Mouse (Mus musculus): ENCODE measurements around the gene Rasgef1b. TPM values are rescaled to one million over a fixed set of nuclear protein-coding genes. Genes with fewer than 3 reads are reported as not detected.

Rasgef1b gene
- polyA plus RNA-seq, 1 experiment, result 8.6 TPM

DNA sequence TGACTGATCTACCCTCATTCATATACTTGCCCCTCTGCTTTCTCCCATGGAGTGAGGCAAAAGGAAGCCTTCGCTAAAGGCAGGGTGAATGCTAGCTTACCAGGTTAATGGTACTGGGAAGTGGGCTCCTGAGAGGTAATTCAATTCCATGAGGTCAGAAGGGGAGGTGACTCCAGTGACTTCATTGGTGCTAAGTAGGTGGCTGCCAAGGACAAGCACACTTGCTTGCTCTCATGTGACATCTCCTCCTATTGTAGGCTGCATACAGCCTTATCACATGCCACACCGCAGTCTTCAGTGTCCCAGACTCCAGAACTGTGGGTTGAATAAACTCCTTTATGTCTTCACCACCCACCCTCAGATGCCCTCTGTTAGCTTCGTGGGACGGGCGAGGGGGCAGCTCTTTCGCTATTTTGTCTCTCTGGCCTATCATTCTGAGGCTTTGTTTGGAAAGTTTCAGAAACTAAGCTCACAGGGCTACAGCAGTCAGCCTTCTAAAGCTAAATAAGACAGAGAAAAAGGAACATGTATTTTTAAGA lies 441.1 kb downstream of the Rasgef1b start:
- 91% methylated on average over 6 of the region's 6 CpGs for WGBS
- Histone ChIP-seq H3K4me1 (ENCODE audit: control insufficient read depth, insufficient read depth, low read length) (no peaks in the 10 kb centered on the region), H3K27me3 (replicated peaks; ENCODE audit: control insufficient read depth, insufficient read depth, low read length) (no peaks in the 10 kb centered on the region), H3K4me3 (ENCODE audit: insufficient read depth, low read depth, low read length) (no peak overlapping the region), H3K36me3 (ENCODE audit: control insufficient read depth, insufficient read depth, low read length) (no peaks in the 10 kb centered on the region), H3K27ac (ENCODE audit: insufficient read depth, low read depth, low read length) (no peak overlapping the region)
- no peak for DNase-seq
- no peak for TF ChIP-seq POLR2A (IDR thresholded peaks at IDR 0.05; ENCODE audit: low read depth, low read length)
- TF ChIP-seq CTCF (conservative IDR thresholded peaks at IDR 0.05; ENCODE audit: insufficient read depth, insufficient read length, low read depth, low read length), result no peak

DNA sequence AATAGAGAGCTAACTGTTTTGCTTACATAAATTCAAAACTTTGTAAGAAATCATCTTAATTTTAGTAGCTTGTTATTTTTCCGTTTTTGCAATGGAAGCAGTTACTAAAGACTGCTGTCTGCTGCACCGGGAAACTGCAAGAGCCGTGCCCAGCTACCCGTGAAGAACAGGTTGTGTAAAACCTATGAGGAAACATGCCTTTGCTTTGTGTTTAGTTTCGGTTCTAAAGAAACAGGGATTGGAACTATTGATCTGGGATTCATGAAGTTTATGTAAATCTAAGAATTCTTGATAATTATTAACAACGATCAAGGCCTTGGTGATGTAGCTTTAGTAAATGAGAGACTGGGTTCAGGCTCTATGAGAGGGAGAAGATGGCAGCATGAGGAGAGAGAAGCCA lies 442.3 kb downstream of the Rasgef1b start:
- no peak for TF ChIP-seq POLR2A (IDR thresholded peaks at IDR 0.05; ENCODE audit: low read depth, low read length)
- no peaks in the 10 kb centered on the region for H3K27me3 ChIP-seq (replicated peaks; ENCODE audit: control insufficient read depth, insufficient read depth, low read length)
- 50% methylated on average over 6 of the region's 6 CpGs for WGBS
- H3K4me3 ChIP-seq (ENCODE audit: insufficient read depth, low read depth, low read length), result no peak overlapping the region
- no peaks in the 10 kb centered on the region for H3K4me1 ChIP-seq (ENCODE audit: control insufficient read depth, insufficient read depth, low read length)
- H3K27ac ChIP-seq (ENCODE audit: insufficient read depth, low read depth, low read length), result no peak overlapping the region
- no peaks in the 10 kb centered on the region for H3K36me3 ChIP-seq (ENCODE audit: control insufficient read depth, insufficient read depth, low read length)
- no peak for DNase-seq

DNA sequence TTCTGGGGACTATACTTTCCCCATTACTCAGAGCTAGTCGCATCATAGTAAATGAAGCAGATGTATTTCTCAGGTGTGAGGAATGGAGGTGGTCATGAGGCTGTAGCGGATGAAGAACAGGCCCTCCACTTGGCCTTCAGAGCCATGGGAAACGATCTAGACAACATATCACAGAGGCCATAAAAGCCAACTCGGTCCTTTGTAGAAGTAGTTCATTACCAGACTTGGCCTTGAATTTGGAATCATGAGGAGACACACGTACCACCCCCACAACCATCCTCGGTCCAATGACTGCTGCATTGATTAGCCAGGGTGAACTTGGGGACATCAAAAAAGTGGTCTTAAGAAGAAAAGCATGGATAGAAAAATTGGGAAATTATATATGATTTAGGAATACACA lies 442.8 kb downstream of the Rasgef1b start:
- TF ChIP-seq CTCF (conservative IDR thresholded peaks at IDR 0.05; ENCODE audit: insufficient read depth, insufficient read length, low read depth, low read length) (no peak), POLR2A (IDR thresholded peaks at IDR 0.05; ENCODE audit: low read depth, low read length) (no peak)
- DNase-seq, result no peak
- H3K27me3 ChIP-seq (replicated peaks; ENCODE audit: control insufficient read depth, insufficient read depth, low read length), result no peaks in the 10 kb centered on the region
- H3K27ac ChIP-seq (ENCODE audit: insufficient read depth, low read depth, low read length), result no peak overlapping the region
- no peaks in the 10 kb centered on the region for H3K4me1 ChIP-seq (ENCODE audit: control insufficient read depth, insufficient read depth, low read length)
- 71% methylated on average over 6 of the region's 6 CpGs for WGBS
- H3K36me3 ChIP-seq (ENCODE audit: control insufficient read depth, insufficient read depth, low read length), result no peaks in the 10 kb centered on the region
- no peak overlapping the region for H3K4me3 ChIP-seq (ENCODE audit: insufficient read depth, low read depth, low read length)

DNA sequence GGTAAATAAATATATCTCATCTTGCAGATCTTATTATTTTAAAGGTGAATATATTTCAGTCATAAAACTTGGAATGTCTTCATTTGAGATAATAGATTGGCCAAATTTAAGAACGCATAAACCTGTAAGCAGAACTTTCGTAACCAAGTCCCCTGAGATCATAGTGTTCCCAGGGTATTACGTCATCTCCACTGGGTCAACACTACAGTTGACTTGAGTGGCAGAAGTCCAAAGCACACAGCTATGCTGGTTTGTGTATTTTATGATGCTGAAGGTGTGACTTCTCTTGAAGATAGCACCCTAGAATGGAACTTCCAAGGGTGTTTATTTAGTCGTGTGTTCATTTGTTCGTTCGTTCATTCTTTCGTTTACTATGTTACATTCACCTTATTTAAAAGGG lies 444.5 kb downstream of the Rasgef1b start:
- Histone ChIP-seq H3K27ac (ENCODE audit: insufficient read depth, low read depth, low read length) (no peak overlapping the region), H3K4me3 (ENCODE audit: insufficient read depth, low read depth, low read length) (no peak overlapping the region), H3K4me1 (ENCODE audit: control insufficient read depth, insufficient read depth, low read length) (no peaks in the 10 kb centered on the region), H3K27me3 (replicated peaks; ENCODE audit: control insufficient read depth, insufficient read depth, low read length) (no peaks in the 10 kb centered on the region), H3K36me3 (ENCODE audit: control insufficient read depth, insufficient read depth, low read length) (no peaks in the 10 kb centered on the region)
- WGBS, result 82% methylated on average over 7 of the region's 7 CpGs
- TF ChIP-seq POLR2A (IDR thresholded peaks at IDR 0.05; ENCODE audit: low read depth, low read length) (no peak), CTCF (conservative IDR thresholded peaks at IDR 0.05; ENCODE audit: insufficient read depth, insufficient read length, low read depth, low read length) (no peak)
- peak; percentile 17 for DNase-seq

DNA sequence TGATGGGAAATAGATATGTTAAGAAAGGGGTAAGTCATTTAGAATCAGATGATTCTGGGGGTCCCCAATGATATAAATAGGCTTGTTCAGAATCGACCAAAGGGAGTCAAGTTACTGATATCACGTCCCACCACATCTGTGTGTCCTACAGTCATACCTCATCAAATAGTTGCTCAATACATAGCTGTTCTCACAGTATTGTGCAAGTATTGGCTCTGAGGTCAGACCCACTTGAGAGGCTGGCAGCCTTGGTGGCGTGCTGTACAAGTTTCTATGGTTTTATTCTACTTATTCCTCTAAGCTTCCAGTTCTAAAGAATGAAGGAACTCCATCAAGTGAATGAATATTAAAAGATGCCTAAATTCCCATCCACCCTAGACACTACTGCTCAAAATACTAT lies 445.2 kb downstream of the Rasgef1b start:
- no peak for TF ChIP-seq CTCF (conservative IDR thresholded peaks at IDR 0.05; ENCODE audit: insufficient read depth, insufficient read length, low read depth, low read length)
- no peak for TF ChIP-seq POLR2A (IDR thresholded peaks at IDR 0.05; ENCODE audit: low read depth, low read length)
- Histone ChIP-seq H3K27me3 (replicated peaks; ENCODE audit: control insufficient read depth, insufficient read depth, low read length) (no peaks in the 10 kb centered on the region), H3K27ac (ENCODE audit: insufficient read depth, low read depth, low read length) (no peak overlapping the region), H3K4me3 (ENCODE audit: insufficient read depth, low read depth, low read length) (no peak overlapping the region), H3K4me1 (ENCODE audit: control insufficient read depth, insufficient read depth, low read length) (no peaks in the 10 kb centered on the region), H3K36me3 (ENCODE audit: control insufficient read depth, insufficient read depth, low read length) (no peaks in the 10 kb centered on the region)
- WGBS, result 88% methylated on average over 3 of the region's 3 CpGs
- DNase-seq, result no peak

DNA sequence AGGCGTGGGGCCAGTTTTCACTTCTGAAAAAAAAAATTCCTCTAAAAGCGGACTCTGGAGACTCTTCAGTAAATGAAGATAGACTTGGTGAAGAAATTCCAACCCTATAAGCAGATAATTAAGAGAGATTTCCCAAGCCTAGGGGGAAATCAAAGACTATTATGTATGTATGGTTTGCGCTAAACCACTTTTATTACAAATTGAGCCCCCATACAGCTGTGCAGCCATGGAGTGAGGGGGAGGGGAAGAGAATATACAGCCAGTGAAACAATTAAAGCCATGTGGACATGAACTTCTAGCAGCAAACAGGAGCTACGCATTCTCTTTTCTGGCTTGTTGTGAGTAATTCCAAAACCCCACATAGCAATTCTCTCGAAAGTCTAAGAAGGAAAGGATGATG lies 448.3 kb downstream of the Rasgef1b start:
- no peak overlapping the region for H3K27ac ChIP-seq (ENCODE audit: insufficient read depth, low read depth, low read length)
- no peak for TF ChIP-seq POLR2A (IDR thresholded peaks at IDR 0.05; ENCODE audit: low read depth, low read length)
- no peak for TF ChIP-seq CTCF (conservative IDR thresholded peaks at IDR 0.05; ENCODE audit: insufficient read depth, insufficient read length, low read depth, low read length)
- H3K4me1 ChIP-seq (ENCODE audit: control insufficient read depth, insufficient read depth, low read length), result no peaks in the 10 kb centered on the region
- WGBS, result 90% methylated on average over 5 of the region's 5 CpGs
- H3K4me3 ChIP-seq (ENCODE audit: insufficient read depth, low read depth, low read length), result no peak overlapping the region
- H3K36me3 ChIP-seq (ENCODE audit: control insufficient read depth, insufficient read depth, low read length), result no peaks in the 10 kb centered on the region
- DNase-seq, result no peak
- no peaks in the 10 kb centered on the region for H3K27me3 ChIP-seq (replicated peaks; ENCODE audit: control insufficient read depth, insufficient read depth, low read length)

DNA sequence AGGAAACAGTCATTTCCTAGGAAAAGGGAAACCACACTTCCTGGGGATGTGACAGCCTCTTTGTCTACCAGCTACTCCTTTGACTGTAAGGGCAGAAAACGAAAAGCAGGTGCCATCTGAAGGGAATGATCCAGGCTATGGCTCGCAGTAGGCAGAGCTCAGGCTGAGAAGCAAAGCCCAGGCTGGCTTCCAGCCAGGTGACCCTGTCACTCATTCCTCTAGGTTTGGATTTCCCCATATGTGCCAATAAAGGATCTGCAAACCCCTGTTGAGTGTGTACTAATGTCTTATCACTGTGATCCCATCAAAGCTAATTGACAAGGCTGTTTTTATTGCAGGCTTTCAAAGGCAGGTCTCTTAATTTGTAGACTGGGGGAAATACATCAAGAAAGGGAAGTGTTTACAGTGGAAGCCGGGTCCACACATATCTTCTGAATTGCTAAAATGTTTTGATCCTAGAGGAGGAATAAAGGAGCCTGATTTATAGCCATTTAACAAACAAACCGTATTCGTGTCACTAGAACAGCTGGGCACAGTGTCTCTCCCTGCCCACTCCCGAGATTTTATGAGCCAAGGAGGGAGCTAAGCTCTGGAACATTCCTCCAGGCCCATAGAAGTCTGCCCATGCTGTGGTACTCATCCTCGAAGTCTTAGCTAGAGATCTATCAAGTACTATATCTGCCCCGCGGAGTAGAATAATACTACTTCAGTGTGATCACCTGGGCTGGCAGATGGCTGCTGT lies 449.7 kb downstream of the Rasgef1b start:
- Histone ChIP-seq H3K27ac (ENCODE audit: insufficient read depth, low read depth, low read length) (no peak overlapping the region), H3K36me3 (ENCODE audit: control insufficient read depth, insufficient read depth, low read length) (no peaks in the 10 kb centered on the region), H3K4me1 (ENCODE audit: control insufficient read depth, insufficient read depth, low read length) (no peaks in the 10 kb centered on the region), H3K27me3 (replicated peaks; ENCODE audit: control insufficient read depth, insufficient read depth, low read length) (no peaks in the 10 kb centered on the region), H3K4me3 (ENCODE audit: insufficient read depth, low read depth, low read length) (no peak overlapping the region)
- WGBS, result 37% methylated on average over 9 of the region's 9 CpGs
- no peak for TF ChIP-seq POLR2A (IDR thresholded peaks at IDR 0.05; ENCODE audit: low read depth, low read length)
- no peak for TF ChIP-seq CTCF (conservative IDR thresholded peaks at IDR 0.05; ENCODE audit: insufficient read depth, insufficient read length, low read depth, low read length)
- no peak for DNase-seq
